Mouse (Mus musculus): ENCODE results near the gene Zfp791.
"Not testable (repeated sequence)": the region's sequence is repeated elsewhere in the genome, so short reads cannot be mapped to it uniquely, and the experiment has no call there.

Gene Zfp791

DNA sequence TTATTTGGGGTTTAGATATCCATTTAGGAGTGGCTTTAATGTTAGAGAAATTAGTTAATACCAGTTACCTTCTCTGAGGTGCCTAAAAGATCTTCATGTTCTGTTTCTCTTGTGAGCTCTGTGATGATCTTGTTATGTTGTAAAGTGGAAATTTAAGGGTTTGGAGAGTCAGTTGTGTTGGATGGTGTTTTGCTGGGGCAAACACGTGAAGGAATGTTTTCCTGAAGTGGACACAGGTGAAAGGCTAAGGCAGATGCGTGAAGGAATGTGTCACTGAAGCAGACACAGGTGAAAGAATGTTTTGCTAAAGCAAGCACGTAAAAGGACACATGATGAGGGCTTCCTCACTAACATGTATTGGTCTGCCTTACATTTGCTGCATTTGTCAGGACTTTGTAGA, at the start of gene Zfp791:
Zfp791 (minus strand) TSS at position 101 of the 400 bp plus-strand sequence.
- no peak for DNase-seq (ENCODE audit: low spot score)

DNA sequence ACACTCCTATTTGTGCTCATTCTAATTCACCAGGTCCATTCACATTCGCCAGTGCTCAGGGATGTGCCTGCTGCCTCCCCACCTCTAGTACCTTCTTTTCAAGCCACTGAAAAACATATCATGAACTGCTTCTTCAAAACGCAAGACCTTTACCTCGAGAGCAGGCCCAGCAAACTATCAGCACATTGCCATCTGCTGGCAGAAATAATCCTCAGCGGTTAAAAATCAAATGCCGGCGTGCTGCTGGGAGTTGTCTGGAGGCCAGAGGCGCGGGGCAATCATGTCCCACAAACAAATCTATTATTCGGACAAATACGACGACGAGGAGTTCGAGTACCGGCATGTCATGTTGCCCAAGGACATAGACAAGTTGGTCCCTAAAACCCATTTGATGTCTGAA, 48.4 kb upstream of the Zfp791 start:
- DNase-seq (ENCODE audit: low spot score): peak; percentile 44

DNA sequence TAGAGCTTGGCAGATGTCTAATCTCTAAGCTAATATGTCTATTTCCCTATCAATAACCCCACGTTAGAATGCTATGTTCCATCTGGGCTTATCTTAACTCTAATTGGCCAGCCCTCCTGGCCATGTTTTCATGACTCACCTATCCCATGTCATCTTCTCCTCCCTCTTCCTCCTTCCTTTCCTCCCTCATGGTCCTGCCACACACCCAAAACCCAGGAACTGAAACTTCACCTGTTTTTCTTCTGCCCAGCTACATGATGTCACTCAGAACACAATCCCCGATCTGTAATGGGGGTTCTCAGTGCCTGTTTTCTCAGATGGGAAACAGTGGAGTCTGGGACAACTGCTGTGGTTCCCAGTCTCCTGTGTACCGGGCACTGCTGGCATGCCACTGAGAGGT, 28.7 kb upstream of the Zfp791 start, which contains the start of gene Cks1brt:
Cks1brt (plus strand) TSS at position 301 of the 400 bp plus-strand sequence.
- no peak for DNase-seq (ENCODE audit: low spot score)

DNA sequence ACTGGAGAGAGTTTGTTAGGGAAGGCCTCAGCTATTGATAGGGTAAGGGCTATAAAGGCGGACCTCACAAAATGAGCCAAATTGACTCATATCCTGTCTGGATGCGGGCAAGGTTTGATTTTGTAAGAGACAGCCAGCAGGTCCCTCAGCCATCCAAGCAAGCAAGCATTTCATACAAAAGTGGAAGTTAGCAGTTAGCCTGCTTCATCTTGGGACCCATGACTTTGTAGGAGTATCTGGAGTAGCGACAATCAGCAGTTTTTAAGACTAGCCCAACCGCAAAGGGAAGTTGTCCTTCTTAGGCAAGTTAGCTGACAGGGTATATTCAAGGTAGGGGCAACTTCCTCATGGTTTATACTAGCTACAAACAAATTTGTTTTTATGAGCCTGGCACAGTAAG, 19.6 kb upstream of the Zfp791 start:
- DNase-seq (ENCODE audit: low spot score): no peak

DNA sequence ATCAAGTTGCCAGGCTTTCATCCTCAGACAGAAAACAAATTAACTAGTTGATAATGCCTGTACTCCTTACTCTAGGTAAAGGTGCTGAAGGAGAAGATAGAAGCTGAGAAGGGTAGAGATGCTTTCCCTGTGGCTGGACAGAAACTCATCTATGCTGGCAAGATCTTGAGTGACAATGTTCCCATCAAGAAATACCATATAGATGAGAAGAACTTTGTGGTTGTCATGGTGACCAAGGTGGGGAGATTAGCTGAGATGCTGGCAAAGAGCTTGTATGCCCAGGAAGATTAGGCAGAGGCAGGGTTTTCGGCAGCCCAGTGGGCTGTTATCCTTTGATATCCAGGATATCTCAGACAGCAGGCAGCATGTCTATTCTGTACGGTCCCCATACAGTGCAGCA, 12.8 kb upstream of the Zfp791 start:
- DNase-seq (ENCODE audit: low spot score): not testable (repeated sequence)

DNA sequence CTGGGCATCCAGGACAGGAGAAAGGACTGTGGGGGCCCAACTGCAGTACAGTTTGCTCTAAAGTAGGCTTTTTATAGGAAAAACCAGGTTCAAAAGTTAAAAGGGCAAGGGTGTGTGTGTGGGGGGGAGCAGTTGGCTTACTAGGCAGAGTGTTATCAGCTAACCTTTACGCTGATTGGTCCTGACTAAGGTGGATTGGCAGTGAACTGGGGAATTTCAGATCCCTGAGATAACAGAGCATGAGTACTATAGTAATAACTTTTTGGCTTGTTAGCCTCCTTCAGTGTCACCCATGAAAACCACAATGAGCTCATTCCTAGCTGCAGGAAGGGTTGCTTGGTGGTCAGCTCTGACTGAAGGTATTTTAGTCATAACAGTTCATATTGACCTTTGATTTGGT, 9.4 kb upstream of the Zfp791 start:
- DNase-seq (ENCODE audit: low spot score): no peak

DNA sequence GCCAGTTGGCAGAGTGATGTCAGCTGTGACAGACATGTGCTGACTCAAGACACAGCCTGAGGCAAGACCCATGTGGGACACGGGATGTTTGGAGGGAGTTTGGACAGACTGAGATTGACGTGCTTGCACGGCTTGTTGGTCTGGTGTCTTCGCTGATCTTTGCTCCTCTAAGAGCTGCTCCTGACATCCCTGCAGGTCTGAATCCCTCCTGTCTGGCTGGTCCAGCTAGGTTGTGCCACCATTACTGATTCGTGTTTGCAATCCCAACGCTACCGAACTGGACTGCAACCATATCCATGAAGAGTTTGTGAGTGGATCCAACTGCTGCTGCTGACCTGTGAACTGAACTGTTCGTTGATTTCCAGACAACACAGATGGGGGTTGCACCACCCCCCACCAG, 796 bp upstream of the Zfp791 start:
- DNase-seq (ENCODE audit: low spot score): no peak

DNA sequence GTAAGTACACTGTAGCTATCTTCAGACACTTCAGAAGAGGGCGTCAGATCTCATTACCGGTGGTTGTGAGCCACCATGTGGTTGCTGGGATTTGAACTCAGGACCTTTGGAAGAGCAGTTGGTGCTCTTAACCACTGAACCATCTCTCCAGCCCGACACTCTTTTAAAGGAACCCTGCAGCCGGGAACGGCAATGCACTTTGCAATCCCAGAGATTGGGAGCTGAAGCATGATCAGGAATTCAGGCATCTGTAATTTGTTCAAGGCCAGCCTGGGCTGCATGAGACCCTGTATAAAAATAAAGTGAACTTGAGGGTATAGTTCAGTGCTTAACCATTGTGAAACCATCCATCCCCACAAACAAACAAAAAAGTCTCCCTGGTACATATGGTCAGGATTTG, 2.6 kb downstream of the Zfp791 start:
- not testable (repeated sequence) for DNase-seq (ENCODE audit: low spot score)

DNA sequence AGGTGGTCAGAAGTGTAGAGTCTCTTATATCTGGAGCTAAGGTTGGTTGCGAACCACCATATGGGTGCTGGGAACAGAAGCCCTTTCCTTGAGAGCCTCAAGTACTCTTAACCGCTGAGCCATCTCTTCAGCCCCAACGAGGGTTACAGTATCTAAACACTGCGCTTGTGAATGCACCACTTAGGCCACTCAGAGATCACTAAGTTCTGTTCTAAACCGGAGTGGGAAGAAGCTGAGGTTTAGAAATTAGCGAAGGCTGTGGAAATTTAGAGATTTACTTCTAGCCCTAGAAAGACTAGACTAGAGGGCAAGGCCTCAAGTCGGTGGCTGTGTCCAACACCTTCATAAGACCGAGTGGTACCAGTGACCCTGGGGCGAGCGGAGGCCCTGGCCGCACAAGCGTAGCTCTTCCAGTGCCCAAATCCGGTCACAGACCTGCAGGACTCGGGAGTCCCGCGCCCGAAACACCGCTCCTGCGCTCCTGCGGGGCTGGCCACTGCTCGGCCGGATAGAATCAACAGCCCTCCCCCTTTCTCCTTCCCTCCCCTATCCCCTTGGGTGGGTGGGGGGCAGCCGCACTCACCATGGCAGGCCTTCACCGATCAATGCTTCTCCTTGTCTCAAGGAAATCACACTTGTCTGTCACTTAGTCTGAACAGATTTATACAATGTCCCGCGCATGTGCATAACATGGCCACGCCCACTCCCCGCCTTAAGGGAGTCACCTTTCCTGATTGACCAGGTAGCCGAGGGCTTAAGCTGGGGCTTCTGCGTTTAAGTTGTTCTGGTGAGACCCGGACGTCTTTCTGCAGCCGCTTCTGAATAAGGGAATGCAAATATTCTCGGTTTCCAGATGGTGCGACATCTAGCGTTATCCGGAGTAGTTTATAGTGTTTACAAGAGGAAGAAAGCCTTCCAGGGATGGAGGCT, 3.6 kb downstream of the Zfp791 start:
- DNase-seq (ENCODE audit: low spot score): peak; percentile 88

DNA sequence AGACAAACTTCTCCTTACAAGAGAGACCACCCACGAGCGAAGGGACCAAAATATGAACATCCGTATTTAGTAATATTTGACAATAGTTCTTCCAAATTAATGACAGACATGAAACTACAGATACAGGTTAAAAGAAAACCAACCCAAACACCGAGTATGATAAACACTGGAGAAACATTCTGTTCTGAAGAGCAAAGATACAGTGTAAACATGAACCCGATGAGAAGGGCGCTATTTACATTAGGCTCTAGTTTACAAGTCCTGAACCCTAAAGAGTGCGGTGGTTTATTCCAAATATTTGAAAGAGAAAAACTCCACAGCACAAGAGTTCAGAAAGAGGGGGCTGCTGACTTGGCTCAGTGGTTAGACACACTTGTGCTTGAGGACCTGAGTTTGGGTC, 5.9 kb downstream of the Zfp791 start:
- no peak for DNase-seq (ENCODE audit: low spot score)

DNA sequence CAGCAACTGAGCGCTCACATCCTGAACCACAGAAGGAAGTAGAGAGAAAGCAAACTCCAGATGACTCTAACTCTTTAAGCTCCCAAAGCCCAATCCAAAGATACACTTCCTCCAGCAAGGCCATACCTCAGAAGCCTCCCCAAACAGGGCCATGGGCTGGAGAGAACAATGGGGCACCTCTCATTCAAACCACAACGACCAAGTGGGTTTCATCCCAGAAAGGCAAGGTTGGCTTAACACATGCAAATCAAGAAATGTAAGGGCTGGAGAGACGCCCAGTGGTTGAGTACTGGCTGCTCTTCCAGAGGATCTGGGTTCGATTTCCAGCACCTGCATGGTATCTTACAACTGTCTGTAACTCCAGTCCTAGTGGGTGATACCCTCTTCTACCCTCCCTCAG, 7.4 kb downstream of the Zfp791 start:
- no peak for DNase-seq (ENCODE audit: low spot score)

DNA sequence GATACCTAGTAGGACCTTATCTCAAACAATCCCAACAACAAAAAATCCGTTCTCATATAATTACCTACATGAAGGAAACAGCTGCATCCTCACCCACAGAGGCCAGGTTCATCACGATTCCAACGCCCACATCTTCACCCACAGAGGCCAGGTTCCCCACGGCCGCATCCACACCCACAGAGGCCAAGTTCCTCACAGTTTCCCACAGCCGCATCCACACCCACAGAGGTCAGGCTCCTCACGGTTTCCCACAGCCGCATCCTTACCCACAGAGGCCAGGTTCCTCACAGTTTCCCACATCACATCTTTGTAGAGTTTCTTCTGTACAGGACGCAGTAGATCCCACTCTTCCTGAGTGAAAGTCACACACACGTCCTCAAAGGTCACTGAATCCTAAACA, 9.7 kb downstream of the Zfp791 start:
- DNase-seq (ENCODE audit: low spot score): no peak

DNA sequence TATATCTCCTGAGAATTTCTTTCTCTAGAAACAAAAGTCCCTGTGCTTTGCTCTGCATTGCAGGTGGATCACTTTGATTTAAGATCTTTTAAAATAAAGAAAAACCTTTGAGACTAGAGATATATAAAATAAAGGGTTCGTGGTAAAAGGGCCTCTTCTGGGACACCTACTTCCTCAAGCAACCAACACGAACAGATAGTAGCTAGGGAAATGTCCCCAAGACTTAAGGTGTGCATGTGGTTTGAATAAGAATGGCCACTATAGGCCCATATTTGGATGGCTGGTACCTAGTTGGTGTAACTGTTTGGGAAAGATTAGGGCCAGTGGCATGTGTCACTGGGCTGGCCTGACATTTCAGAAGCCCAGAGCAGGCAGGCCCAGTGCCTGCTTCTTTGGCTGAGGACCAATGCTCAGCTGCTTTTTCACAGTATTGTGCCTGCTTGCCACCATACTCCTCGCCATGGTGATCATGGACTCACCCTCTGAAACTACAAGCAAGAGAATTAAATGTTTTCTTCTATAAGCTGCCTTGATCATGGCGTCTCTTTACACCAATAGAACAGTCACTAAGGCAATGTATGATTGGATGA, 22.7 kb downstream of the Zfp791 start:
- no peak for DNase-seq (ENCODE audit: low spot score)

DNA sequence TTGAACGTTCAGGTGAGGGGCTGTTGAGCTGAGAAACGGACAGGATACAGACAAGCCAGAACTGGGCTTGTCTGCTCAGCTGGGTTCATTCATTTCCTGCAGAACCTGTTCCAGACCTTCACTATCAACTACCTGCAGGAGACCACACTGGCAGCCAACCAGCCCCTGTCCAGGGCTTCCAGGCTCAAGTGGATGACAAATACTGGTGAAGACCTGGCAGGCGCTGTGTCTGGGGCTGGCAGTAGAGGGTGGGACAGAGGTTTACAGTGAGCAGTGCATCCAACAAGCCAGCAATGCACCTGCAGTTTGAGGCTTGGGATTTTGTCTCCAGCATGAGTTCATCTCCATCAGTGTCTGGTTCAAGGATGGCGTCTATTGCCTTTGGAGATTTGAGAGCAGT, 26.0 kb downstream of the Zfp791 start:
- DNase-seq (ENCODE audit: low spot score): no peak

DNA sequence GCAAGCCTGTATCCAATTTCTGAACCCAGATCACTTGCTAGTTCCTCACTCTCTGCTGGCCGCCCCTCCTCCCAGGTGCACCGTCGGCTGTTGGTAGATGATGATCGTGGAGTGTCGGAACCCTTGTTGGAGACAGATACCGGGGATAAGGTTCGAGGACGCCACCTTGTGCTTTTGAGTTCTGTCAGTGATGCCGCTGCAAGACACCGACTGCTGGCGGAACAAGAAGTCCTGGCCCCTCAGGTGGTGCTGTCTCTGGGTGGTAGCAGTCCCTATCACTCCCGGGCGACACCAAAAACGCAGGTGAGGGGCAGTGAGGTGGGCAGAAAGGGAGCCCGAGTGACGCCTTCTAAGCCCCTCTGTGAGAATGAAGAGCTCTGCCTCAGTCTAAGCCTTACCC, 26.7 kb downstream of the Zfp791 start:
- no peak for DNase-seq (ENCODE audit: low spot score)

DNA sequence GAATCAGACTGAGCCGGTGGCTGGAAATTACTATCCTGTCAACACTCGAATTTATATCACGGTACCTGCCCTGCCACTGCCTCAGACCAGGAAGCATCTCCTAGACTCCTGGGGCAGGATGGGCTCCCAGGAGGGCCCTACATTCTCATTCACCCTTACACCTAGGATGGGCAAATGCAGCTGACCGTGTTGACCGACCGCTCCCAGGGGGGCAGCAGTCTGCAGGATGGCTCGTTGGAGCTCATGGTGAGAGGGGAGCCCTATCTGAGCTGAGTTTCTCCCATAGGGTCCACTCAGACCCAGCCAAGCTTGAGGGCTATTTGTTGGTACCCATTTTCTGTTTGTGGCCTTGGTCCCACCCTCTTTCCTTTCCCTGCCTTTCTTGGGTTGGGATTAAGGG, 27.3 kb downstream of the Zfp791 start:
- no peak for DNase-seq (ENCODE audit: low spot score)

DNA sequence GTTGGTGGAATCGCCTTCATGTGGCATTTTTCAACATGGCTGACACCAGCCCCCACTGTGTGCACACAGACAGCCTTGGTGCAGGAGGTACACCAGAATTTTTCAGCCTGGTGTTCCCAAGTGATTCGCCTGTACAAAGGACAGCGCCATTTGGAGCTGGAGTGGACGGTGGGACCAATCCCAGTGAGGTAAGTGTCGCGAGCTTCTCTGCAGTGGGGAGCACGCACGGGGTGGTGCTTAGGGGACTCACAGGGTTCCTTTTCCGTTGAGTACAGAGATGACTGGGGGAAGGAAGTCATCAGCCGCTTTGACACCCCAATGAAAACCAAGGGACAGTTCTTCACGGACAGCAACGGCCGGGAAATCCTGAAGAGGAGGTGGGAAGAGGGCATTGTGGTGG, 27.8 kb downstream of the Zfp791 start:
- no peak for DNase-seq (ENCODE audit: low spot score)

DNA sequence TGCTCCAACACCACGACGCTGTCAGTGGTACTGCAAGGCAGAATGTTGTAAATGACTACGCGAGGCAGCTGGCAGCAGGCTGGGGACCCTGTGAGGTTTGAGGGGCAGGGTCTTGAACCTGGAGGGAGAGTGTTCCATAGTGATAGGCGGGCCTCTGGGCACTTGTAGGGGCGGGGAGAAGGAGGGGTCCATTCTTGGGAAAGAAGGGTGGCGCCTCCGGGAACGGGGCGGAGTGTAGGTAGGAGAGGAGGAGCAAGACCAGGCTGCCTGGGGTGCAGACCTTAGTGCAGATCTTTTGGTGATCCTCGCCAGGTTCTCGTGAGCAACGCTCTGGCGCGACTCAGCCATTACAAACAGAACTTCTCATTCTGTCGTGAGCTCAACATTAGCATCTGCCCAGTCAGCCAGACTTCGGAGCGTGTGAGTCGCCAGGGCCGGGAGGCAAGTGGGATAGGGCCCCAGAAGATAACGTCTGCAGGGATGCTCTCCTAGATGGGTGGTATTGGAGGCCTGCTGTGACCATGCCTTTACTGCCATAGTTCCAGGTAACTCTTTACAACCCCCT, 31.3 kb downstream of the Zfp791 start:
- DNase-seq (ENCODE audit: low spot score): no peak

DNA sequence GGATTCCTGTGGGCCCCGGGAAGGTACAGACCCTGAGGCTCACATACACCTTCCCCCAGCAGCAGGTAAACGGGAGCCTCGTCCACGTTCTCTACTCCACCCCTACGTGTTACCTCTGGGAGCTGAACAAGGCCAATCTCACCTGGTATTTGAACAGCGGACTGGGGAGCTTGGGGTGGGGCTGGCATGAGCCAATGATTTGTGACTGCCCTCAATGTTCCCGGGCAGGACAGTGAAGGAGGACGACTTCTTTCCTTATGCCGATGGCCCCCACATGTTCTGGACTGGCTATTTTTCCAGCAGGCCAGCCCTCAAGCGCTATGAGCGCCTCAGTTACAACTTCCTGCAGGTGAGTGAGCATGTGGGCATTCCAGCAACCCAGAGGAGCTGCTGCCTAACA, 32.0 kb downstream of the Zfp791 start:
- no peak for DNase-seq (ENCODE audit: low spot score)

DNA sequence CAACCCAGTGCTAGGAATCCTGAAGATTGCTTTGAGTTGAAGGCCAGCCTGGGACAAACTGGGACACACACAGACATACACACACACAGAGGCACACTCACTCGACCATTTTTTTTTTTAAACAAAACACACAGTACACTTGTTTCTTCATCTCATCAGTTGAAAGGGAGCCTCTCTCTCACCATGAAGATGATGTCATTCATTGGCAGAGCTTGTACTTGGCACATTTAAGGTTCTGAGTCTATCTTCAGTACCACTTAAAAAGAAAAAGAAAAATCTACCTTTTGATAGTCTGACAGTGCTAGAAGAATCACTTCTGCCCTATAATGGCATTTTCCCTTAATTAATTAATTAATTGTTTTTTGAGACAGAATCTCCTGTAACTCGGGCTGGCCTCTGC, 34.1 kb downstream of the Zfp791 start:
- DNase-seq (ENCODE audit: low spot score): no peak

DNA sequence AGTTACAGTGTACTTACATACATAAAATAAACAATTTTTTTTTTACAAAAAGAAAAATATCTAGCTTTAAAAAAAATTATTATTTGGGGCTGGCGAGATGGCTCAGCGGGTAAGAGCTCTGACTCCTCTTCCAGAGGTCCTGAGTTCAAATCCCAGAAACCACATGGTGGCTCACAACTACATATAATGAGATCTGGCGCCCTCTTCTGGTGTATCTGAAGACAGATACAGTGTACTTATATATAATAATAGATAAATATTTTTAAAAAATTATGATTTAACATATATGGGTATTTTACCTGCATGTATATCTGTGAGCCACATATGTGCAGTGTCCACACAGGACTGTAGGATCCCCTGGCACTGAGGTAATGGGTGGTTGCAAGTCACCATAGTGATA, 36.7 kb downstream of the Zfp791 start:
- no peak for DNase-seq (ENCODE audit: low spot score)

DNA sequence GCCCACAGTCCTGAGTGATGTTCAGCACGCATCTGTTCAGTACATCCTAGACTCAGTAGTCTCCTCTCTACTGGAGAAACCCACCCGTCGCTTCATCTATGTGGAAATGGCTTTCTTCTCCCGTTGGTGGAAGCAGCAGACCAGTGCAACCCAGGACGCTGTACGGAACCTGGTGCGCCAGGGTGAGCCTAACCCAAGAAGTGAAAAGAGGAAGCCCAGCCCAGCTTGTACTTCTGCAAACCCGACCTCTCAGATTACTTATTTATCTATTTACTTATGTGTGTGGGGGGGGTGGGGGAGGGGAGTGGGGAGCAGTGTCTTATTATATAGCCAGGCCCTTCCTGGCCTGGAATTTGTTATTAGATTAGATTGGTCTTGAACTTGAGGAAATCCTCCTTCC, 38.3 kb downstream of the Zfp791 start:
- no peak for DNase-seq (ENCODE audit: low spot score)

DNA sequence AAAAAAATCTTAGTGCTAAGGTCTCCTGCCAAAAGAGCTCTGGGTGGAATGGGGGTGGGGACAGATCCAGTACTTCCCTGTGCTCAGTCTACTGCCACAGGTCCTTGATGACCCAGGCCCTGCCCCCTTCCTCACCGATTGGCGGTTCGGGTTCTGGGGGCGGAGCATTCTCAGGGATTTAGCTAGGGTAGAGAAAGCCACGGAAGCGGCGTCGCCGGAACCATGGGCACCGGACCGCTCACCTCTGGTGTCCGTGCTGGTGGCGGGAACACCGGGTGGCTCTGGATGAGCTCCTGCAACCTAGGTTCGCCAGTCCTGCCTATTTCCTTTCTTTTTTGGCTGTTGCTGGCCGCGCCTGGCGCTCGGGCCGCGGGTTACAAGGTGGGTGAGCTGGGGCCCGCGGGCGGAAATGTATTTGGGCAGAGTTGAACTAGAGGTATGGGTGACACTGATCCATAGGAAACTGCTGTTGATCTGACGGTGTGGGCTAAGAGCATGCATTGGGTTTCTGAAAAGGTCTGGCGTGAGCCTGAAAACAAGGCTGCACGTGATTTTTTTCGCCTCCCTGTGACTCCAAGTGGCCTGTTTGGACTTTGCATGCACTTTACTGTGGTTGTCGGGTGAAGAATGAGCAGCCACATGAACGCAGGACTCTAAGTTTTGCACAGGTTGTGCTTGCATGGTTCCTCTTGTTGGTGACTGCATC, 39.6 kb downstream of the Zfp791 start, which contains the start of gene Man2b1:
Man2b1 (plus strand) TSS at position 163 of the 706 bp plus-strand sequence.
- DNase-seq (ENCODE audit: low spot score): peak; percentile 81

Data from yolk sac, embryonic 10.5 days (tissue).